Mouse (Mus musculus): ENCODE measurements around the gene Adsl.
"Not testable (repeated sequence)": the region's sequence is repeated elsewhere in the genome, so short reads cannot be mapped to it uniquely, and the experiment has no call there.

The Adsl gene

DNA sequence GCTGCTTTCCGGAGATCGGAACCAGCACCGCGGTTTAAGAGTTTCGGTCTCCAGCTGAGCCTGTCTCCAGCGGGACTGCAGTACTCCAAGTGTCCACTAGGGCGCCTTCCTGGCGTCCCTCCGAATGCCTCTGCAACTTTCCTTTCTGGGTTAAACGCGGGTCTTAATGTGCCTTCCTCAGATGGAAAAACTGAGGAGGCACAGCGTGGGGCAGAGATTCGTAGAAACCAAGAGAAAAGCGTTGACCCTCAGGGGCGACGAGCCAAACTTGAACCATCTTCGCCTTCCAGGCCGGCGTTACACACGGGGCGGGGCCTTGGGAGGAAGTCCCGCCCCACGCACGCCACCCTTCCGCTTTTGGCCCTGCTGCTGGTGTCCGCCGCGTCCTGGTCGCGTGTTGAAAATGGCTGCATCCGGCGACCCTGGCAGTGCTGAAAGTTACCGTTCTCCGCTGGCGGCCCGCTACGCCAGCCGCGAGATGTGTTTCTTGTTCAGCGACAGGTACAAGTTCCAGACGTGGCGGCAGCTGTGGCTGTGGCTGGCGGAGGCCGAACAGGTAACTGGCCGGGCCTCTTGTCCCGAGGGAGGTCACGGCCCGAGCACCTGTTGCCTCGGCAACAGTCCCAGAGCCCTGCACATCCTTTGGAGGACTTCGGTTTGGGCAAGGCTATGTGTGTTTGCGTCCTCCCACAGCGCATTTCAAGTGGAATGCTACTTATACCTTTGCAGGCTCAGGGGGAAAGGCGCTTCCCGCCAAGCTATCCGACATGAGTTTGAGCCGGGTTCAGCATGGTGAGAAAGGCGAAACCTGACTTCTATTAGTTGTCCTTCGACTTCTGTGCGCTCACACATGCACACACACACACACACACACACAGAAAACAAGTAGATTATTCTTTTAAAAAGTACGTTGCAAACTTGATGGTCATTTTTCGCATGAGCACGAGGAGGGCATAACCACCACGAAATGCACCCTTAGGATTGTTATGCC is at the start of gene Adsl:
Gene Adsl (plus strand): TSS at position 346 of the 991 bp plus-strand sequence.
- peak; percentile 91 for DNase-seq (ENCODE audit: extremely low read depth, insufficient read length, low spot score)

DNA sequence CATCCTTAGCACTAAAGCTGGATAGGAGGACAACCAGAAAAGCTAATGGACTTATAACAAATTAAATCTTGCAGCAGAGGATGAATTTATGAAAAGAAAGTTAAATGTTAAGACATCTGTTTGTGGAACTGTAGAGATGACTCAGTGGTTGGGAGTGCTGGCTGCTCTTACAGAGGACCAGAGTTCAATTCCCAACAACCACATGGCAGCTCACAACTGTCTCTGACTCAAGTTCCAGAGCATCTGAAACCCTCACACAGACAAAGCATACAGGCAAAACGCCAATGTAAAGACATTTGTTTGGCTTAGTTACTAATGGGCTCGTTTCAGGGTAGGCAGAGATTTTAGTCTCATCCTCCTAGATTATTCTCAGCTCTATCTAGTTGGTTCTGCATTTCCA is 48.5 kb upstream of the Adsl start:
- no peak for DNase-seq (ENCODE audit: extremely low read depth, insufficient read length, low spot score)

DNA sequence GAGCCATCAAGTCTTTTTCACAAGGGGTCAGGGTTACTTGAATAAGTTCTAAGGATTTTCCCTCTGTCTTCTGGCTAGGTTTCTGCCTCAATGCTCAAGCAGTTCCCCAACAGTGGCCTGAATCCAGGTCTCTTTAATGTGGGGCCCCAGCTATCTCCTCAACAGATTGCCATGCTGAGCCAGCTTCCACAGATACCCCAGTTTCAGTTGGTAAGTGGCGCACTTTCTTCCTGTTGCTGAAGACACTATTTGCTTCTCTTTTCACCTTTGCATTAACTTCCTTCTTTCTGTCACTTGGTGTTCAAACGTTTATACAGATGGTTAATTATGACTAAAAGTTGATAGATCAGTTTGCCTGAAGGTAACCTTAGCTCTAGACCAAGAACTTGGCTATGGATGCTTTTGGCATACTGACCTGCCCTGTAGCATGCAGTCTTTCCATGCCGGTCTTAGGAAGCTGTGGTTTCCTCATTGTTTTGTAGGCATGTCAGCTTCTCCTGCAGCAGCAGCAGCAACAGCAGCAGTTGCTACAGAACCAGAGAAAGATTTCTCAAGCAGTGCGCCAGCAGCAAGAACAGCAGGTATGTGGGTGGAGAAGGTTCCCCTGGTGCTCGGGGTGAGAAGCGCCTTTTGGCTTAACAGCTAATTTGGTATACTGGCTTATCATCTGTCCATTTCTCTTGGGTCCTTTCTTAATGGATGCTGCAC is 46.3 kb upstream of the Adsl start:
- DNase-seq (ENCODE audit: extremely low read depth, insufficient read length, low spot score), result no peak

DNA sequence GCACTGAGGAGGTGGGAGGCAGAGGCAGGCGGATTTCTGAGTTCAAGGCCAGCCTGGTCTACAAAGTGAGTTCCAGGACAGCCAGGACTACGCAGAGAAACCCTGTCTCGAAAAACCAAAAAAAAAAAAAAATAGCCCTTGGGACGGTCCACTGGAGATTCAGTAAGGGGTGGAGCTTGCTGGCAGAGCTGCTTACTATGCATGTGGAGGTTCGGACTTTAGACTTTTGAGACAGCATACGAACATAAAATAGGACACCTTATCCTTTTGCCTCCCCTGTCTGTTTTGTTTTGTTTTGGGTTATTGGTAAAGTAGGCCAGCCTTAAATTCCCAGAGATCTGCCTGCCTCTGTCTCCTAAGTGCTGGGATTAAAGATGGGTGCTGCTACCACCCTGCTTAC is 43.5 kb upstream of the Adsl start:
- not testable (repeated sequence) for DNase-seq (ENCODE audit: extremely low read depth, insufficient read length, low spot score)

DNA sequence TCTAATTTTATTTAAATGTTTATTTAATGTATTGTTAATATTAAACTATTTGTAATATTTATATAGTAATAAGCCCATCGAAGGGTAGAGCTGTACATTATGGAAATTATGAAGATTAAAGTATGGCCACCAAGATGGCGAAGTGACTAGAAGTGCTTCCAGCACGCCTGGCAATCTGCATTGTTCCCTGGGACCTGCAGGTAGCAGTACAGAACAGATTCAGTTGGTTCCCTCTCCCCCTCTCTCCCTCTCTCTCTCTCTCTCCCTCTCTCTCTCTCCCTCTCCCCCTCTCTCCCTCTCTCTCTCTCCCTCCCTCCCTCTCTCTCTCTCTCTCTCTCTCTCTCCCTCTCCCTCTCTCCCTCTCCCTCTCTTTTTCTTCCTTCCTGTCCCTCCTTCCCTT is 38.1 kb upstream of the Adsl start:
- DNase-seq (ENCODE audit: extremely low read depth, insufficient read length, low spot score), result no peak

DNA sequence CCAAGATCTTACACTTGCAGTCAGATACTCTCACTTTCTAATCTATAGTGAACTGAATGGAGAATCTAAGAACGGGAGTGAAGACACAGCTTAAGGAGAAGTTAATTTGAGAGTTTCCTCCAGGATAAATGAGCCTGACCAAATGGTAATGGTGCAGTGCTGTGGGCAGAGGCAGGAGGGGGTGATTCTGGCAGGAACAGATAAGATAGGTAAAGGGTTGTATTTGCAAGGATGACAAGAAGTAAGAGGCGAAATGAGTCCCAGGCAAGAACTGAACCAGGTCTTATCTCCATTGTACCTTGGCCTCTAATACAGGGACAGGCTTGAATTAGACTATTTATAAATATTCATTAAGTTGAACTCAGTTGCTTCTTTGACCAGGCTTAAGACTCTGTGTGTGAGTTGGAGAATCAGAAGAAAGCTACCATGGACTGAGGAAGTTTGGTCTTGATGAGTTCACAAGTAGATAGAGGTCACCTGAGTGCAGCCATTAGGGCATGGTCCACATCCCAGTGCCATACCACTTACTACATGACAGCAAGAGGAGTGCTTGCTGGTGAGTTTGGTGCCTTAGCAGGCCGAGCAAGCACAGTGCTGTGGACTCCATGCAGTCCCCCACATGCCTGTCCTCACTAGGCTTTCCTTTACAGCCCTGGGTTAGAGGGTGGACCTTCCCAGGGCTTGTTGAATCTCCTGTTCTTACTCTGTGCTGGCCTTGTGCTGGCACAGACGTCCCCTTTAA is 37.3 kb upstream of the Adsl start:
- DNase-seq (ENCODE audit: extremely low read depth, insufficient read length, low spot score), result no peak

DNA sequence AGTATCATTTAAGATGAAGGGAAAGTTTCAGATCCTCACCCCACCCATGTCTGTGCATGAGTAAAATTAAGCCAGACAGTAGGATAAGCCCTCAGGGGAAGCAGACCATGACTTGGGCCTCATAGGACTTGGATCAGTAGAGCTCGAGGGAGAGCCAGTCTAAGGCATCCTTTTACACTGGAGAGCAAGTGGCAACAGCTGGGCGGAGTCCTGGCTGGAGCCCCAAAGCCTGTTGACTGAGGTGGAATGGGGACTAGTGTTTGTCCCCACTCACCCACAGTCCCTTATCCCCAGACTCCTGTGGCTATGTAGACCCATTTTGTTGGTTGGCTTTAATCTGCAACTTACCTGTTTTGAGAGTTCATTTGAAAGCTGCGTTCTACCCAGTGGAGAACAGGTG is 36.1 kb upstream of the Adsl start:
- DNase-seq (ENCODE audit: extremely low read depth, insufficient read length, low spot score), result no peak

DNA sequence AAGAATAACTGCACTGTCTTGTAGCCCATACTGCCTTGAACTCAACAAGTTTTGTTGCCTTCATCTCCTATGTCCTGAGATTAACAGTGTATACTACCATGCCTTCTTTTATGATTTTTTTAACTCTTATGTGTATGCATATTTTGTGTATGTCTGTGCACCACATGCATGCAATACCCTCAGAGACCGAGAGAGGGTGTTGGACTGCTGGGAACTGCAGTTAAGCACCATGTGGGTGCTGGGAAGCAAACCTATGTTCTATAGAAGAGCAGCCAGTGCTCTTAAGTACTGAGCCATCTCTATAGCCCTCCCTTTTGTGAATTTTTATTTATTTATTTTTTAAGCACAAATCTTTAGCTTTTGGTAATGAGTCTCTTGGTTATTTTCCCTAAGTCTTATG is 34.5 kb upstream of the Adsl start:
- no peak for DNase-seq (ENCODE audit: extremely low read depth, insufficient read length, low spot score)

DNA sequence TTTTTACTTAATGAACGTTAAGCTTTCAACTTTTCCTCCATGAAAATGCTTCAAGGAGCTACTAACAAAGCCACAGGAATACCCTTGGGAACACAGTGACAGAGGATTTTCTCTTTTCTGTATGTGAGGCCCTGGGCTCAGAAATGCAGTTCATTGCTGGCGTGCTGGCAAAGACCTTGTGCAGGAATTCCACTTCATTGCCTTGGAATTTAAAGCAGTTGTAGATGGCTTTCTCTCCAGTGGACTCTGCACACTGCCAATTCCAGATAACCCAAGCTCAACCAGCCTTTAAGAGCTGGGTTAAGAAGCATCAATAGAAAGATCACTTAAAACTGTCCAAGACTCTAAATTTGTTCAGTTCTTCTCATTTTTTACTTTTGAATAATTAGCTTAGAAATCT is 32.4 kb upstream of the Adsl start:
- peak; percentile 63 for DNase-seq (ENCODE audit: extremely low read depth, insufficient read length, low spot score)

DNA sequence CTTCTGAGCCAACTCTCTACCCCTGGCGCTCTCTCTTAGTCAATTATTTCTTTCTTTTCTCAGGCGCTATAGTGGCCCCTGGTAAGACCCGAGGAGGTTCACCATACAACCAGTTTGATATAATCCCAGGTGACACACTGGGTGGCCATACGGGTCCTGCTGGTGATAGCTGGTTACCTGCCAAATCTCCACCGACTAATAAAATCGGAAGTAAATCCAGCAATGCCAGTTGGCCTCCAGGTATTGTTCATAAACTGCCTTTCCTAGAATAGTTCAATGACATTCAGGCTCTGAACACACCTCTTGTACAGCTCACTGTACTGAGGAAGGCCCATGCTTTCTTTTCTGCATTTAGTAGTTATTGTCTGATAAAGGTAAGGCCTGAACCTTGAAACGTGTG is 31.7 kb upstream of the Adsl start:
- no peak for DNase-seq (ENCODE audit: extremely low read depth, insufficient read length, low spot score)

DNA sequence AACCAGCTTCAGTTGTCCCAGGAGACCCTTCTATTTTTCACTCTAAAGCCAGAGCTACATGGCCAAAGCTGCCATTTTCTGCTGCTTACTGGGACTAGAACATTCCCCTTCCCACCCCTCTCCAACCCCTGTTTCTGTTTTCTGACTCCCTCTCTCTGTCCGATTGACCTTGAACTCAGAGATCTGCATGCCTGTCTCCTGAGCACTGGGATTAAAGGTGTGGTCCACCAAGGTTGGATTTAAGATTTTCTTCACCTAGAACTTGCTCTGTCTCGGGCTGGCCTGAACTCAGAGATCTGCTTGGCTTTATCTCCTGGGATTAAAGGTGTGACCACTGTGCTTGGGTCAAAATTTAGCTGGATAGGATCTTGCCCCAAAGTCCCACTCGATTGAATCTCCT is 27.9 kb upstream of the Adsl start:
- DNase-seq (ENCODE audit: extremely low read depth, insufficient read length, low spot score), result no peak

DNA sequence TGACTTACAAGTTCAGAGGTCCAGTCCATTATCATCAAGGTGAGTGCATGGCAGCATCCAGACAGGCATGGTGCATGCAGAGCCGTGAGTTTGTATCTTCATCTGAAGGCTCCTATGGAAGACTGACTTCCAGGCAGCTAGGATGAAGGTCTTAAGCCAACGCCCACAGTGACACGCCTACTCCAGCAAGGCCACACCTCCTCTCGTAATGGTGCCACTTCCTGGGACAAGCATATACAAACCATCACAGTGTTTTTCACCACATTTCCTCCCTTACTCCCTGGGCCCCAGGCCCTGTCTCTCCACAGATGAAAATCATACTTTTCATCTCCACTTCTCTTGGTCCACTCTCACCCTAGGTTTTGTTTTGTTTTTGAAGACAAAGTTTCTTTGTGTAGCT is 26.5 kb upstream of the Adsl start:
- no peak for DNase-seq (ENCODE audit: extremely low read depth, insufficient read length, low spot score)

DNA sequence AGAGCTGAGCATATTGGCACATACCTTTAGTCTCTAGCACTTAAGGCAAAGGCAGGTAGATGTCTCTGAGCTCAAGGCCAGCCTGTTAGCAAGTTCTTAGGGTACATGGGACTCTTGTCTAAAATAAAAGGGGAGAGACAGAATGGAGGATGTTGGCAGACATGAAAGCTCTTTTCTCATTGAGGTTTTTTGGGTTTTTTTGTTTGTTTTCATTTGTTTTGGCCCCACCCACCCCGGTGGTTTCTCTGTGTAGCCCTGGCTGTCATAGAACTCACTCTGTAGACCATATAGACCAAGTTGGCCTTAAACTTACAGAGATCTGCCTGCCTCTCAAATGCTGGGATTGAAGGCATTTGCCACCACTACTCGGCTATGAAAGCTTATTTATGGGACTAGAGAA is 24.1 kb upstream of the Adsl start:
- DNase-seq (ENCODE audit: extremely low read depth, insufficient read length, low spot score), result no peak

DNA sequence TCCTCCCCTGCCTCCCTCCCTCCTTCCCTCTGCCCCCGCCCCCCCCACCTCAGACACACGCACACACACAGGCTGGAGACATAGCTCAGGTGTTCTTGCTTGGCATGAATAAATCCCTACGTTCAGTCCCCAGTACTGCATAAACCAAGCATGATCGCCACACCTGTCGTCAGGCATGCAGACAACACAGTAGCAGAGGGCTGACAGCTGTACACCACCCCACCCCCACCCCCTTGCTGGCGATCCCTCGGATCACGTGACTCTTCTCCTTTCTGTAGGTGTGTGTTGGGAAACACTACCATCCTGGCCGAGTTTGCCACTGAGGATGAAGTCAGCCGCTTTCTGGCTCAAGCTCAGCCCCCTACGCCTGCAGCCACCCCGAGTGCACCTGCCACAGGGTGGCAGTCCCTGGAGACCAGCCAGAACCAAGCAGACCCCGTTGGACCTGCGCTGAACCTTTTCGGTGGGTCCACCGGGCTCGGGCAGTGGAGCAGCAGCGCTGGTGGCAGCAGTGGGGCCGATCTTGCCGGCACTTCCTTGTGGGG is 19.4 kb upstream of the Adsl start:
- DNase-seq (ENCODE audit: extremely low read depth, insufficient read length, low spot score), result no peak

DNA sequence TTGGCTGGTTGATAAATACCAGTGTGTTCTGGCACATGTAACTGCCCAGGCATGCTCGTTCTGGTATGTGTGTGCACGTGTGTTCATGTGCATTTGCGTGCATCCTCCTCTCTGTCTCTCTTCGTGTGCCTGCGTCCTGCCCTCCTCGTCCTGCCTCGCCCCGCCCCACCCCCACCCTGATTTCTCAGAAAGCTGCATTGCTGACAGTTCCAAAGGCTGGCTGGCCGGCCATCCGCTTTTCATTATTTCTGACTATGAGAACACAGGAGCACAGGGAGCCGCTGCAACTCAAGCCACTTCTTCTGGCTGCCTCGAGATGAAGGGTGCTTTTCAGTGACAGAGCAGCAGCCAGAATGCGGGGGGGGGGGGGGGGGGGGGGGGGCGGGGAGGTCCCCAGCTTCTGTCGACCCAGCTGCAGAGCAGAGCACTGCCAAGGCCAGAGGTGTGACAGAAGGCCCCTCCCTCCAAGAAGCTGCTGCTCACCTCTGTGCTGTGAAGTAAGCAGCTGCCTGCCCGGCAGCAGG is 18.2 kb upstream of the Adsl start:
- no peak for DNase-seq (ENCODE audit: extremely low read depth, insufficient read length, low spot score)

DNA sequence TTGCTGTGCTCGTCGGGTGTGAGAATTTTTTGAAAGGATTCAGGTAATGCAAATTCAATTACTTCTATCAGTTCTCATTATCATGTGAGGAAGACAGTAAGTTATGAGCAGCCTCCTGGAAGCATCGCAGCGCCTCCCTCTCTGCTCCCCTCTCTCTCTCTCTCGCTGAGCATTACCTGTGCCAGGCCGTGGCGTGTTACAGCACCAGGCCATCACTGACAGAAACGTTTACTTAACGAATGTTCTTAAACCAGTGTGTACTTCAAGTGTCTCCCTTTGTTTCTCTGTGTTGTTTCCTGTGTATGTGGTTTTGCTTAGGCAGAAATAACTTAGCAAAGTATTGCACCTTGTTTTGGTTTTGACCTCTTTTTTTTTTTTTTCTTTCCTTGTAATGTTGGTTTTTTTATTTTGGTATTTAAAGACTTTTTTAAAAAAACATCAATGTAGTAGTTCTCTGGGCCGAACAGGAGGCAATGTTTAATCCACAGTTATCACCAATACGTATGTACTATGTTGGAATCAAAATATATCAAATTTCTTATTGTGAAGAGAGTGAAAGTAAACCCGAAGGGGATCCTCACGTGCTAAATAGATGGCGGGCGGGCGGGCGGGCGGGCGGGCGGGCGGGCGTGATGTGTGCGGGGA is 17.5 kb upstream of the Adsl start:
- not testable (repeated sequence) for DNase-seq (ENCODE audit: extremely low read depth, insufficient read length, low spot score)

DNA sequence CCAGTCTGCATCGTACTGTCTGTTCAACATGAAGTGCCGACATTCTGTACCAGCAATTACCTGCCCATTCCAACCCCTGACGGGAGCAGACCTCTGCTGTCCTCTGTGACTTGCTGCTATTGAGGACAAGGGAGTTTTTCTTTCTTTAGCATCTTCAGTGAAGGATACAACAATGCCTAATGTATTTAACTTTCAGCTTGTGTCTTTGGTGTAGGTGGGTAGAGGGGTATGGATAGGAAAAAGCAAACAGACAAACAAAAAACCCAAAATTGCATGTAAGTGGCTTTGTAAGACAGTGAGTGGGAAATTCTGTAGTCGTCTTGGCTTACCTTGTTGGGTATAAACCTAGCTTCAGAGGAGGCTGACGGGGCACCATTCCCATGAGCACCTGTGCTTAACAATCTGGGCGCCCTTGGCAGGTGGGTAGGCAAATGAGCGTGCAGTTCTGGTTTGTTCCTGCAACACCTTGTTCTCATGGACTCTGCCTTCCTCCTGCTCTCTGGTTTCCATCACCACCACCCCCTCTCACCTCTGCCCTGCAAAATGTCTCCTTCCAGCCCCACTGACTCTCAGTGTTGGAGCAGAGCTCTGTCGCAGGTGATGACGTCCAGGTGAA is 16.8 kb upstream of the Adsl start:
- no peak for DNase-seq (ENCODE audit: extremely low read depth, insufficient read length, low spot score)

DNA sequence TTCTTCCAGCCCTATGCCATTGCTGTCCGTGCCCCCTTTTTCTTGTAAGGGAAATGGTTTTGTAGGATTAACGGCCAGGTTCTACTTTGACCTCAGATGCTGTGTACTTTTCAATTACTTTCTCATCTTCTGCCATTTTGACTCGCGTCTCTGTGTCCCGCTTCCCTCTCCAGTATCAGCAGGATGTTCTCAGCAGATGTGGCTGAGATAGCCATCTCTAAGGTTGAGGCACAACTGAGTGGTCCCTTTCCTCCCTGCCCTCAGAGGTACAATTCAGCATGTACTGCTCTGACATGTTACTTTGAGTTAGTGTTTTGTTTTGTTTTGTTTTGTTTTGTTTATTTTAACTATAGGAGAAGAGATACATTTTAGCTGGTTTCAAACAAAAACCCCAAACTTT is 13.4 kb upstream of the Adsl start:
- DNase-seq (ENCODE audit: extremely low read depth, insufficient read length, low spot score), result no peak

DNA sequence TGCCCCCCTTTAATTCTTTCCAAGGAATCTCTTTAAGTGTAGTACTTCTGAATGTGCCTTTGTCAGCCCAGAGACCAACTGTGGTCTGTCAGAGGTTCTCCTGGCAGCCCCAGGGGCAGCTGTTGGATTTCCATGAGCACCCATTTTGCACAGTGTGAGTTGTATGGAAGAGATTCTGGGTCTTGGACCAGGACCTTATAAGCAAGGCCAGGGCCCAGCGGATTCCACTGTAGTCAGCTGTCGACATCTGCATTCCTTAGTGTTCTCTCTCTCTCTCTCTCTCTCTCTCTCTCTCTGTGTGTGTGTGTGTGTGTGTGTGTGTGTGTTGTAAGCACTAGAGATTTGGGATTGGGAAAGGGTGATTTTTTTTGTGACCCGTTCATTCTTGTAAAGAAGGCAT is 11.6 kb upstream of the Adsl start:
- no peak for DNase-seq (ENCODE audit: extremely low read depth, insufficient read length, low spot score)

DNA sequence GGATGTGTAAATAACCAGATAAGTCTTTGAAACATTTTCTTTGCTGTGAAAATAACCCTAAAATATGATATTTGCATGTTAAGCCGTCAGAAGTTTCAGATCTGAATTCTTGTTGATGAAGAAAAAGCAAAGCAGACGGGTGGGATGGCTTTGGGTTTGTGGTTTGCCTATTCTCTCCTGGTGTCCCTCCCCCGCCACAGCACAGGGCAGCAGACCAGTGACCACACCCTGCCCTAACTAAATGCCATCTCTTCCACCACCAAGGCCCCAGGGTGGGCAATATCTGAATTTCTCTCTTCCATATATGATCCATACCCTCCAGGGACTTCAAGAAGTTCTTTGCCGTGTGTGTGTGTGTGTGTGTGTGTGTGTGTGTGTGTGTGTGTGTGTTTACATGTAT is 9.7 kb upstream of the Adsl start:
- no peak for DNase-seq (ENCODE audit: extremely low read depth, insufficient read length, low spot score)

Data from 3134 (cell line).